Mouse (Mus musculus) central nervous system, embryonic 18 days (tissue): ENCODE results near the gene Gtf3c6. TPM values are rescaled to one million over a fixed set of nuclear protein-coding genes. Genes with fewer than 3 reads are reported as not detected.

Experiments
- polyA plus RNA-seq: library from polyadenylated mRNA; depleted of rRNA; stranded (reverse); fragments of >200 nt; gene quantifications from 2 replicates; pipeline ENCODE4 v1.2.3, GENCODE M21; 2012; rRNA removed

Gene Gtf3c6
- polyA plus RNA-seq: 37.0 and 39.8 TPM in 2 replicates

DNA sequence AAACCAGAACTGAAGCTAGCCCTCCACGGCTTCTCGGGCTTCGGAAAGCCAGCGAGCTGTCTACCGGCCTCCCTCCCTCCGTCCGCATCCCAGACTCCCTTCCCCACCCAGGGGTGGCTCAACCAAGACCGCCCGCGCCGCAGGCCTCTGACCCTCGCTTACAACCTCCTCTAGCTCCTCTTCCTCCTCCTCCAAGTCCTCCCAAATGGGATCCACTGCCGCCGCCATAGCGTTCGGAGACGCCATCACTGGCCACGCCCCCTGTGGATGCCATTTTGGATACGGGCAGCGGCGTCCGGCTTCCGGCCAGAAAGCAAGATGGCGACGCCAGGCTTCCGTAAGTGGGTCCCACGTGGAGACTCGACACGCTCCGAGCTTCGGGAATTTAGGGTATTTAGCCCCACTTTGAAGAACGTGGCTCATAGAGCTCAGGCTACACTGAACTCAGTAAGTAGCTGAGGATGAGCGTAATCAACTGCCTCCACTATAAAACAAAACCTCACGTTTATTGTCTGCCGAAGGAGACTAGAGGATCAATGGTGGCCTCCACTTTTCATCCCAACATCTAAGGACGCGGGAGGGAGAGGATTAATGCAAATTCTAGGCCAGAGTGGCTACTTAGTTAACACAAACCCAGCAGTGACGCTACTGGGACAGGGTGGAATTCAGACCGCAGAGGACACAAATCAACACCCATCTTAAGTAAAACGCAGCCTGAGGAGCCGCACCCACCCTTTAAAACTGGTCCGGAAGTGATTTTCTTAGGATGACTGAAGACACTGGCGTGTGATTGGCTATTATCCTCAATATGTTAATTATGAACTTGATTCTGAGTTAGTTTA, at the start of gene Gtf3c6:
Gene Gtf3c6 (minus strand): TSS at position 695 of the 842 bp plus-strand sequence.

DNA sequence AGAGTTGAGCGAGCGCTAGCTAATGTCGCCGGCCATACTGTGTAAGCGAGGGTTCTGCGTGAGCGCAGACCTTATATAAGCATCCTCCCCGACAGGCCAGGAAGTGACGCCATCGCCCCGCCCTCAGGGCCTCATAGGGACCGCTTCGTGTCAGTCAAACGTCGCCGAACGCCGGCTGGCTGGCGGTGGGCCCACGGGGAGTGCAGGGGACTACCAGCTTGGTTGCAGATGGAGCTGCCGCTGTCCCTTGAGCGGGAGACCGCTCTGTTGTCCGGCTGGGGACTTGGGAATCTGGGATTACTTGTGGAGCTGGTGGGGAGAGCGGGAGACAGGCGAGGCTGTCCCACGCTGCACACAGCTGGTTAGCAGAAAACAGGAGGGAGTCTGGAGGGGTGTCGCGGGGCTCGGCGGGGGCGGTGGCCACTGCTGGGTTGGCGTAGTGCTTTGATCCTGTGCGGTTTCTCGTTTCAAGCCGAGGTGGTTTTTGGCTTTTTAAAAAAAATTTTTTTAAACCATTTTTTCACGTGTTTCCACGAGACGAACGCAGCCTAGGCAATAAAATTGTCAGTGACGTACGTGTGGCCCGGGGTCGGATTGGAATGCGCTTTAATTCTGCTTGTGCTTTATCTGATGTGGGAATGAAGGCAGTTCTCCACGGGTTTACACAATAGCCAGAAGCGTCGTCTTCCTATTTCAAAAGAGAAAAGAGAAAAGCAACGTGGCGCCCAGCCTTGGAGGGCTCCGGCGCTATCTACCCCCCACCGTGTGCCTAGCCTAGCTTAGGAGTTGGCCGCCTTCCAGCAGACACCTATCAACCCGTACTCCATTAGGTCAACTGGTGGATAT, 44.5 kb upstream of the Gtf3c6 start, which contains the start of gene Amd1:
Gene Amd1 (minus strand): TSS at position 47 of the 846 bp plus-strand sequence.

DNA sequence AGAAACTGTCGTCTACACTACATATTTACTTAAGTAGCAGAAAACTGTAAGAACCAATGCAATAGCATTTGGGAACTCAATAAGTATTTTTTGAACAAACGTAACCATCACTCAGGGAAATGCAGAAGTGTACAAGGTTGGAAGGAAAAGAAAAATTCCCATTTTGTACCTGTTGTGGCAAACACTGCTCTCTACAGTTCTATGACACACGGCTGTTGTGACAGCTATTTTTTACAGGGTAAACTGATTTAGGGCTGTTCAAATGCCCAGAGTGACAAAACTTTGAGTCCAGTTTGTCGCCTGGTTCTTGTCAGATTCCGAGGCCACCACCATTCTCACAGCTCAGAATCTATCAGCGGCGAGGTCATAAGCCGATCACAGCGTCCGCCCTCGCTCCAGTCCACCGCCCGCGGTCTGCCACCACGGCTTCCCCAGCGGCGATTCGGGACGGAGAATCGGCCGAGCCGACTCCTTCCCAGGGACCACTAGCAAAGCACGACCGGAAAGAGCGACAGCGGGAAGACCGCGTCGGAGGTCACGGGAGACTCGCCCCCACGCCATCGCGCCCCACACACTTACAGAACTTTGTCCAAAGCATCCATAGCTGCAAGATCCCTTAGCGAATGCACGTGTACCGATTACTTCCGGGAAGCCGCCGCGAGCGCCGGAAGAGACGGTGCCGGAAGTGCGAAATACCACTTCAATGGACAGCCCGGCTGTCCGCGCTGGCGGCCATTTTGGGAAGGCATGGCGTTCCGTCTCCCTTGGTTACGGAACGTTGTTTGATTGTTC, 11.3 kb downstream of the Gtf3c6 start, which contains the start of gene Rpf2:
Gene Rpf2 (minus strand): TSS at position 663 of the 792 bp plus-strand sequence.

Other genes with a start within 250 kb of the Gtf3c6 start
- gene Mfsd4b1, start 232.8 kb downstream of the Gtf3c6 start, polyA plus RNA-seq: 0.11 and 0.16 TPM in 2 replicates
- gene Slc16a10, start 115.8 kb downstream of the Gtf3c6 start, polyA plus RNA-seq: 1.5 and 2.0 TPM in 2 replicates
- gene Rpf2, start 11.1 kb downstream of the Gtf3c6 start, polyA plus RNA-seq: 29.3 and 31.3 TPM in 2 replicates
- gene Amd1, start 44.1 kb upstream of the Gtf3c6 start, polyA plus RNA-seq: 66.2 and 71.5 TPM in 2 replicates
- 23.2 and 24.2 TPM in 2 replicates for gene Cdk19, start 81.5 kb upstream of the Gtf3c6 start, polyA plus RNA-seq